ENCODE assay signal across 8 mouse cellular contexts in the genomic region with DNA sequence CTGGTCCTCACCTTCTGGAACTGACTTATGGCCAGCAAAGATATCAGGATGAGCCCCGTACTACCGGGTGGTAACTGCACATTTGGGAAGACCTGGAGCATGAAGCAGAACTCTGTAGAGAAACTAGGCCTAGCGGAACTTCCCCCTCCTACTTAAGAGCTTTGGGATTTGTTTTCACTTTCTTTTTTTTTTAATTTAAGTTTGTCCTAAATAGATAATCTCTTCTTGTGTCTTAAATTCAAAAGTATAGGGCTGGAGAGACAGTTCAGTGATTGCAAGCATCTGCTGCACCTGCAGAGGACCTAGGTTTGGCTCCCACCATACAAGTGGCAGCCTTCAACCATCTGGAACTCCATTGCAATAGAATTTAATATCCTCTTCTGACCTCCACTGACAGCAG. TPM values are rescaled to one million over a fixed set of nuclear protein-coding genes. Genes with fewer than 3 reads are reported as not detected.
A peak's percentile ranks its signal among the peaks of the same experiment; 100 is the strongest.
DNase-seq lines count a peak whose midpoint lies in the region; ATAC-seq and TF ChIP-seq lines count a peak whose summit lies in the region.

A gene (minus strand): TSS at position 101 of the 400 bp plus-strand sequence.

- DNase-seq in layer of hippocampus, adult 2 months (ENCODE audit: low spot score in 2 of 2) = no peak
- no peak for DNase-seq in layer of hippocampus, adult 18-20 months (ENCODE audit: low spot score in 2 of 2)
- no peak for DNase-seq in embryonic facial prominence, embryonic 14.5 days (ENCODE audit: low spot score)
- no peak for DNase-seq in layer of hippocampus, adult 11-12 months (ENCODE audit: low spot score)
- no peak for DNase-seq in right cerebral cortex, postnatal 10 days (ENCODE audit: low spot score in 2 of 2)
- no peak for DNase-seq in urinary bladder, adult 18-20 months (ENCODE audit: low spot score in 2 of 2)

- no peaks in the 10 kb centered on the region for H3K9me3 ChIP-seq in embryonic facial prominence, embryonic 14.5 days (ENCODE audit: control insufficient read depth, low read length)
- no peaks in the 10 kb centered on the region for H3K9me3 ChIP-seq in heart, embryonic 16.5 days (replicated peaks; ENCODE audit: control insufficient read depth, low read length)
- H3K9me3 ChIP-seq in limb, embryonic 13.5 days = no peaks in the 10 kb centered on the region

- H3K27ac ChIP-seq in layer of hippocampus, adult 2 months = no peak within 1 kb of the TSS
- no peak within 1 kb of the TSS for H3K27ac ChIP-seq in embryonic facial prominence, embryonic 14.5 days (replicated peaks; ENCODE audit: low read depth, low read length)
- peak within 1 kb of the TSS; percentile 18 for H3K27ac ChIP-seq in heart, embryonic 16.5 days (ENCODE audit: low read length)
- H3K27ac ChIP-seq in limb, embryonic 13.5 days = no peak within 1 kb of the TSS

- peaks cover 10% of the 10 kb centered on the region for H3K4me1 ChIP-seq in embryonic facial prominence, embryonic 14.5 days (ENCODE audit: control insufficient read depth, insufficient read depth, low read length)
- H3K4me1 ChIP-seq in heart, embryonic 16.5 days (ENCODE audit: control insufficient read depth, insufficient read depth, low read length) = peaks cover 14% of the 10 kb centered on the region
- peaks cover 31% of the 10 kb centered on the region for H3K4me1 ChIP-seq in limb, embryonic 13.5 days

- H3K4me3 ChIP-seq in layer of hippocampus, adult 2 months = peak within 1 kb of the TSS; percentile 34; the same call in 1 of the 2 replicates
- no peak within 1 kb of the TSS for H3K4me3 ChIP-seq in embryonic facial prominence, embryonic 14.5 days (ENCODE audit: low read depth, low read length)
- H3K4me3 ChIP-seq in heart, embryonic 16.5 days (ENCODE audit: low read length) = peak within 1 kb of the TSS; percentile 29
- H3K4me3 ChIP-seq in limb, embryonic 13.5 days = no peak within 1 kb of the TSS

- ATAC-seq in embryonic facial prominence, embryonic 14.5 days (ENCODE audit: low read depth) = no peak
- no peak for ATAC-seq in heart, embryonic 16.5 days (replicated peaks; ENCODE audit: extremely low read depth, insufficient read depth, low FRiP score)
- no peak for ATAC-seq in limb, embryonic 13.5 days (ENCODE audit: low FRiP score, low read depth)

- whole genome bisulfite sequencing in embryonic facial prominence, embryonic 14.5 days = 80% methylated on average over 3 of the region's 3 CpGs
- 75% methylated on average over 3 of the region's 3 CpGs for WGBS in heart, embryonic 16.5 days
- 80% methylated on average over 3 of the region's 3 CpGs for WGBS in limb, embryonic 13.5 days

- H3K9ac ChIP-seq in embryonic facial prominence, embryonic 14.5 days (ENCODE audit: low read depth, low read length) = no peak within 1 kb of the TSS
- H3K9ac ChIP-seq in heart, embryonic 16.5 days (ENCODE audit: low read length) = peak within 1 kb of the TSS; percentile 5; the same call in 1 of the 2 replicates
- no peak within 1 kb of the TSS for H3K9ac ChIP-seq in limb, embryonic 13.5 days

- no peaks in the 10 kb centered on the region for H3K27me3 ChIP-seq in embryonic facial prominence, embryonic 14.5 days (replicated peaks; ENCODE audit: control insufficient read depth, insufficient read depth, low read length)
- no peaks in the 10 kb centered on the region for H3K27me3 ChIP-seq in heart, embryonic 16.5 days (ENCODE audit: control insufficient read depth, insufficient read depth, low read length)
- no peaks in the 10 kb centered on the region for H3K27me3 ChIP-seq in limb, embryonic 13.5 days

- no peaks in the 10 kb centered on the region for H3K36me3 ChIP-seq in embryonic facial prominence, embryonic 14.5 days (ENCODE audit: control insufficient read depth, insufficient read depth, low read length)
- no peaks in the 10 kb centered on the region for H3K36me3 ChIP-seq in heart, embryonic 16.5 days (ENCODE audit: control insufficient read depth, insufficient read depth)
- no peaks in the 10 kb centered on the region for H3K36me3 ChIP-seq in limb, embryonic 13.5 days

- H3K4me2 ChIP-seq in embryonic facial prominence, embryonic 14.5 days (ENCODE audit: low read depth, low read length) = peak within 1 kb of the TSS; percentile 25; the same call in 1 of the 2 replicates
- H3K4me2 ChIP-seq in heart, embryonic 16.5 days (ENCODE audit: low read depth, low read length) = peak within 1 kb of the TSS; percentile 58
- H3K4me2 ChIP-seq in limb, embryonic 13.5 days (replicated peaks) = peak within 1 kb of the TSS; percentile 43

- TF ChIP-seq CTCF in layer of hippocampus, adult 2 months (conservative IDR thresholded peaks at IDR 0.05) = no peak

RNA-seq across cellular contexts. Expression of the gene that starts here (rescaled TPM):
- total RNA-seq in layer of hippocampus, adult 2 months (2021) = 1 to 10 TPM; 3.3 to 3.5 TPM
- total RNA-seq in layer of hippocampus, adult 18-20 months (2021) = 1 to 10 TPM; 2.4 to 3.1 TPM
- 13.0 and 18.9 TPM in 2 replicates for polyA plus RNA-seq in embryonic facial prominence, embryonic 14.5 days (2014; fragmentation: Nextera tagmentation; extraction: Ambion mirVana)
- polyA plus RNA-seq in heart, embryonic 16.5 days (2015; fragmentation: Nextera tagmentation; extraction: Ambion mirVana) = 12.7 and 17.4 TPM in 2 replicates
- 87.4 and 90.7 TPM in 2 replicates for polyA plus RNA-seq in limb, embryonic 13.5 days (2015; fragmentation: Nextera tagmentation; extraction: Ambion mirVana)

Comparison
In these comparisons a context has a peak if more than half of its experiments do, and no peak if none do; other contexts are left out.
1. H3K4me3 ChIP-seq: peak in layer of hippocampus, adult 2 months (single experiment) and heart, embryonic 16.5 days (single experiment); none in embryonic facial prominence, embryonic 14.5 days (single experiment) and limb, embryonic 13.5 days (single experiment).
2. Peak in every context shown above with its lines, with median percentiles within 50 percentile points of each other: H3K4me2 ChIP-seq.